Mouse (Mus musculus) hindbrain, embryonic 11.5 days (tissue): ENCODE measurements around the gene Fgr. TPM values are rescaled to one million over a fixed set of nuclear protein-coding genes. Genes with fewer than 3 reads are reported as not detected.
A peak's percentile ranks its signal among the peaks of the same experiment; 100 is the strongest.
"Not testable (repeated sequence)": the region's sequence is repeated elsewhere in the genome, so short reads cannot be mapped to it uniquely, and the experiment has no call there.

Source experiments
- ATAC-seq: fragments of 200-750 bp; cut with Nextera tagmentation; 2 replicates; pipeline ENCODE4 v1.8.0; 2017; ENCODE audit warnings: mild to moderate bottlenecking, moderate TSS enrichment, moderate library complexity; ENCODE audit not compliant: low FRiP score
- DNase-seq: peaks from one replicate; pipeline ENCODE4 v3.0.0-alpha.2; 2015; ENCODE audit warnings: low spot score
- H3K27ac ChIP-seq: fragments of 300-500 bp; sonication (generic); 2 replicates; pipeline ENCODE4 v1.5.1; 2014; ENCODE audit warnings: mild to moderate bottlenecking, low read depth, low read length
- H3K27me3 ChIP-seq: fragments of 300-500 bp; sonication (generic); 2 replicates; pipeline ENCODE4 v1.6.1; 2014; ENCODE audit warnings: mild to moderate bottlenecking, low read length, moderate library complexity, mixed read lengths; ENCODE audit not compliant: control insufficient read depth, insufficient read depth
- H3K36me3 ChIP-seq: fragments of 300-500 bp; sonication (generic); 2 replicates; pipeline ENCODE4 v1.6.1; 2014; ENCODE audit warnings: mild to moderate bottlenecking, low read length, moderate library complexity, mixed read lengths; ENCODE audit not compliant: control insufficient read depth, insufficient read depth
- H3K4me1 ChIP-seq: fragments of 300-500 bp; sonication (generic); replicated peaks from 2 replicates; pipeline ENCODE4 v1.6.1; 2014; ENCODE audit warnings: low read length, mixed read lengths; ENCODE audit not compliant: control insufficient read depth, insufficient read depth
- H3K4me2 ChIP-seq: fragments of 300-500 bp; sonication (generic); replicated peaks from 2 replicates; pipeline ENCODE4 v1.6.1; 2014; ENCODE audit warnings: mild to moderate bottlenecking, low read depth, low read length
- H3K4me3 ChIP-seq: fragments of 300-500 bp; sonication (generic); 2 replicates; pipeline ENCODE4 v1.5.1; 2014; ENCODE audit warnings: low read depth, low read length
- H3K9ac ChIP-seq: fragments of 300-500 bp; sonication (generic); 2 replicates; pipeline ENCODE4 v1.6.1; 2014; ENCODE audit warnings: low read depth, low read length
- H3K9me3 ChIP-seq: fragments of 300-500 bp; sonication (generic); 2 replicates; pipeline ENCODE4 v1.6.1; 2016; ENCODE audit warnings: low read length; ENCODE audit not compliant: control insufficient read depth
- WGBS: fragments of 180-500 bp; shearing (Covaris S2); extraction: QIAGEN DNeasy Blood & Tissue Kit; methylation state at CpG from one replicate; pipeline ENCODE4 v1.1.7; 2014; 5-methylcytosine and 5-hydroxymethylcytosine counted together
- polyA plus RNA-seq: library from polyadenylated mRNA; unstranded; fragments of >200 nt; fragmentation: Nextera tagmentation; extraction: Ambion mirVana; gene quantifications from 2 replicates; pipeline ENCODE4 v1.2.1, GENCODE M21; 2014

Gene Fgr
- polyA plus RNA-seq = 0.08 and 0.34 TPM in 2 replicates

DNA sequence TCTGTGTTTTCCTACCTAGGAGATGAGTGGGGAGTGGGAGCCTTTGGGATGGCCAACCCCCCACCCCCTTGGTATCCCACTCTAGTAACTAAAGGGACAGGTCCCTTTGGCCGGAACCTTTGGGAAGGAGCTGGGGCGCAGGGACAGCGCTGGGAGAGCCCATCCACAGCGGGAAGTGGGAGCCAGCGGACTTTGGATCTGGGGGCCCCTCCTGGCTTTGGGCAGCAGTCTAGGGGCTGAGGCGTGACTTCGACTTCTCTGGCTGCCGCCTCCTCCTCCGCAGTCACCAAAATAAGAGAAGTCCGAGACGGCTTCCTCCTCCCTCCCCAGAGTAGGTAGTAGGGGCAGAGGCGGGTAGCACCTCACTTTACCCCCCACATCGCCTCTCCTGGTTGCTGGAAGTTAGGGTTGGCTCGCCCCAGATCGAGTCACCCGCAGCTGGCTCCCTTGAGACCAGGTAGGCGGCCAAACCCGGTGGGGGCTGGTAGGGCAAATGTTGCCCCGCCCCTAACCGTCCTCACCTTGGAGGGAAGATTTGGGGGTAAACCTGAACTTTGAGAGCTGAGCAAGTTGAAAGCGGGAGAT, at the start of gene Fgr:
TSS of gene Fgr (plus strand) at position 282 of the 585 bp plus-strand sequence.
- peaks cover 28% of the 10 kb centered on the region for H3K27me3 ChIP-seq
- H3K9ac ChIP-seq = no peak within 1 kb of the TSS

DNA sequence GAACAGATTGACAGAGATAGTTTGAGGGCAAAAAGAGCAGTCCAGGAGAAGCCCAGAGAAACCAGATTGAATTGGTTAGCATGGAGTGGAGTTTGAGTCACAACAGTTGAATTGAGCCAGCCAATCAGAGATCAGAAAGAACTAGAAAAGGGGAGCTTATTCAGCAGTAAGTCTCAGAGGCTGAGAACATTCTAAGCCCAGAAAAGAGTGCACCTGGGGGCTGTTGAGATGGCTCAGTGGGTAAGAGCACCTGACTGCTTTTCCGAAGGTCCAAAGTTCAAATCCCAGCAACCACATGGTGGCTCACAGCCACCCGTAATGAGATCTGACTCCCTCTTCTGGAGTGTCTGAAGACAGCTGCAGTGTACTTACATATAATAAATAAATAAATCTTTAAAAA, 47.4 kb upstream of the Fgr start:
- 74% methylated on average over 2 of the region's 2 CpGs for WGBS
- not testable (repeated sequence) for ATAC-seq

More for the DNA sequence above, at the start of gene Fgr:
- H3K9me3 ChIP-seq = no peaks in the 10 kb centered on the region
- ATAC-seq (no peak), DNase-seq (no peak)
- H3K36me3 ChIP-seq = no peaks in the 10 kb centered on the region
- H3K4me3 ChIP-seq = peak within 1 kb of the TSS; percentile 12; the same call in 1 of the 2 replicates
- WGBS = 7% methylated on average over 19 of the region's 21 CpGs
- peak within 1 kb of the TSS; percentile 32 for H3K4me2 ChIP-seq
- peaks cover 10% of the 10 kb centered on the region for H3K4me1 ChIP-seq
- no peak within 1 kb of the TSS for H3K27ac ChIP-seq

DNA sequence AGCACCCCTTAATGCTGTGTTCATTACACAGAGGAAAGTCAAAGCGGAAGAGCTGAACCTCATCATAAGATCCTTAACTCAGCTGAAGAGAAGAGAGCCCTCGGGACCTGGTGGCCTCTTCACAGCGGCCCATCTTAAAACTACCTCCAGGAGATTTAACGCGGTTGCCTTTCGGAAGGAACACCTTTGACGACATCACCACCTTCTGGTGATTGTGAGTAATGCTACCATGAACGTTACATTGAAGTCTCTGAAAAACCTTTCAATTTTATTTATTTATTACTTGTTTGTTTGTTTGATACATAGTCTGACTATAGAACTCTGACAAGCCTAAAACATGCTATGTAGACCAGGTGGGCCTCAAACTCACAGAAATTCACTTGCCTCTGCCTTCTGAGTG, 43.1 kb upstream of the Fgr start:
- WGBS = 7% methylated on average over 8 of the region's 8 CpGs
- H3K27me3 ChIP-seq = no peaks in the 10 kb centered on the region
- DNase-seq = peak; percentile 64
- no peak overlapping the region for H3K27ac ChIP-seq
- no peak overlapping the region for H3K4me3 ChIP-seq
- no peak for ATAC-seq
- H3K9me3 ChIP-seq = no peaks in the 10 kb centered on the region
- no peak overlapping the region for H3K9ac ChIP-seq
- no peaks in the 10 kb centered on the region for H3K36me3 ChIP-seq
- H3K4me2 ChIP-seq = no peak overlapping the region
- H3K4me1 ChIP-seq = 0 out of 2 replicates have a peak, but pooled peaks cover 4% of the 10 kb centered on the region

More for the DNA sequence above, 47.4 kb upstream of the Fgr start:
- H3K4me2 ChIP-seq, DNase-seq, H3K9me3 ChIP-seq, H3K36me3 ChIP-seq, H3K27ac ChIP-seq, H3K4me1 ChIP-seq, H3K4me3 ChIP-seq, H3K27me3 ChIP-seq, H3K9ac ChIP-seq: not testable (repeated sequence)

DNA sequence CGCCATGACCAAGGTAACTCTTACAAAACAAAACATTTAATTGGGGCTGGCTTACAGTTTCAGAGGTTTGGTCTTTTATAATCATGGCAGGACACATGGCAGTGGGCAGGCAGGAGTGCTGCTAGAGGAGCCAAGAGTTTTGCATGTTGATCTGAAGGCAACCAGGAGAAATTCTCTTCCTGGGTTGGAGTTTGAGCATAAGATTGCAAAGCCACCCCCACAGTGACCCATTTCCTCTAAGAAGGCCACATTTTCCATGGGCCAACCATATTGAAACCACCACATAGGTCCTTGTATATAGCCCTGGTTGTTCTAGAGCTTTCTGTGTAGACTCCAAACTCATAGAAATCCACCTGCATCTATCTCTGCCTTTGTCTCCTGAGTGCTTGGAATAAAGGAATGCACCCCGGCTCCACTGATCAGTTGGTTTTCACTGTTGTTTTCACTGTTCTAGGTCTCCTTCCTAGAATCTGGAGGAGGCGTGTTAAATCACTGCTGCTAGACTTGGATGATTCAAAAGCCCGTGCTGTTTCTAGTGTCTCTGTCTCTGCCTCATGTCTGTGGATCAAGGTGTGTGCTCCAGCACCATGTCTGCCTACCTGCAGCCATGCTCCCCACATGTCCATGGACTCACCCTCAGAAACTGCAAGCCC, 41.0 kb upstream of the Fgr start:
- H3K27me3 ChIP-seq = no peaks in the 10 kb centered on the region
- H3K36me3 ChIP-seq = no peaks in the 10 kb centered on the region
- H3K9me3 ChIP-seq = no peaks in the 10 kb centered on the region
- H3K4me2 ChIP-seq = no peak overlapping the region
- H3K27ac ChIP-seq = no peak overlapping the region
- DNase-seq (no peak), ATAC-seq (no peak)
- H3K4me3 ChIP-seq = no peak overlapping the region
- 86% methylated on average over 4 of the region's 4 CpGs for WGBS
- no peak overlapping the region for H3K9ac ChIP-seq
- H3K4me1 ChIP-seq = 0 out of 2 replicates have a peak, but pooled peaks cover 4% of the 10 kb centered on the region

DNA sequence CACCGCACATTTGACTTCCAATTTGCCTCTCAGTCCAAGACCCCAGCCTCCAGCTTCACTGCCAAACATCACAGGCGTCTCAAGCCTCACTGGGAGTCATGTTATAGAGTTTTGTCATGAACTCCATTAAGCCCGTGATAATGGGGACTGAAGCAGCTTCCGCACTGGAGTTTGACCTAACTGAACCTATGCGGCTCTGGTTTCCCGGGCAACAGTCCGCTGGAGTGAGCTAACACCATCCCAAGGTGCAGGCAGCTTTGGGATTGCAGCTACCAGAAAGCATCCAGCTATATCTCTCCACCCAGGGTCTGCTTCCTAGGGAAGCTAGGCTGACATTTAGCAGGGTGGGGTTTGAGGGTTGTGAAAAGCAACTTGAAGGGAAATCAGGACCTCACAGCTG, 39.3 kb upstream of the Fgr start:
- DNase-seq (peak; percentile 42), ATAC-seq (no peak)
- H3K27ac ChIP-seq = no peak overlapping the region
- no peak overlapping the region for H3K9ac ChIP-seq
- H3K9me3 ChIP-seq = no peaks in the 10 kb centered on the region
- no peaks in the 10 kb centered on the region for H3K36me3 ChIP-seq
- no peak overlapping the region for H3K4me3 ChIP-seq
- 27% methylated on average over 7 of the region's 7 CpGs for WGBS
- H3K27me3 ChIP-seq = no peaks in the 10 kb centered on the region
- no peak overlapping the region for H3K4me2 ChIP-seq
- 0 out of 2 replicates have a peak, but pooled peaks cover 7% of the 10 kb centered on the region for H3K4me1 ChIP-seq

DNA sequence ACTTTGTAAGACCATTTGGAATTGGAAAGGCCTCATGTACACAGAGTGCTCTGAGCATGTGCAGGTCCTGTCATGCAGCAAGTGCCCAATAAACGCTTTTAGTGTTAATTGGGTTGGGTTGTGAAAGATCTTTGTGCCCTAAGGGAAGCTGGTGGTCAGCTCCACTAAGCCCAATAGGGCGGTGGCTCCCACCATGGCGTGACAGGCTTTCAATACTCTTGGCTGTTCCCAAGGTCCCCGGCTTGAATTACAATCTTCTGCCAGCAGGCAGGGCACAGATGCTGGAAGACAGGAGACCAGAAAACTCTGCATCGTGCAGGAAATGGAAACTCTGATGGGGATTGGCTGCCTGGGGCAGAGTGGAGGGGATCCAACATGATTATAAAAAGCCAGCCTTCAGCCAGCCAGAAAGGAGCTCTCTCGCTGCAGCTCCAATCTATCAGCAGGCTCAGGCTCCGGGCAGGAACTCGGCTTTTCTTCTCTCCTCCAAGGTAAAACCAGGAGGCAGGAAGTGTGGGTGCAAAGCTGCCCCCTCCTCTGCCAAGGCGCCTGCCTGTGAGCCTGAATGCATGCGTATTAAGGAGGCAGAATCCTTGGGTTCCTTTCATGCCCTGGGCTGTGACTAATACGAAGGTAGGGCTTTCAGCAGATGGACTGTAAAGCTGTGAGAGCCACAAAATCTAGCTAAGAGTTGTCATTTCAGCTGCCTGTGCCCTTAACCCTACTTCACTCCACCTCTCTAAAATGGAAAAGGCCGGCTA, 35.5 kb upstream of the Fgr start:
- H3K9ac ChIP-seq = no peak overlapping the region
- 0 out of 2 replicates have a peak, but pooled peaks cover 4% of the 10 kb centered on the region for H3K27me3 ChIP-seq
- WGBS = 59% methylated on average over 12 of the region's 12 CpGs
- no peaks in the 10 kb centered on the region for H3K9me3 ChIP-seq
- peak overlapping the region; percentile 70; the same call in 1 of the 2 replicates for H3K27ac ChIP-seq
- H3K4me1 ChIP-seq = 0 out of 2 replicates have a peak, but pooled peaks cover 7% of the 10 kb centered on the region
- H3K36me3 ChIP-seq = no peaks in the 10 kb centered on the region
- peak; percentile 38 for DNase-seq
- ATAC-seq = 0 out of 2 replicates have a peak, but pooled peaks have one; percentile 30
- H3K4me3 ChIP-seq = no peak overlapping the region
- no peak overlapping the region for H3K4me2 ChIP-seq

DNA sequence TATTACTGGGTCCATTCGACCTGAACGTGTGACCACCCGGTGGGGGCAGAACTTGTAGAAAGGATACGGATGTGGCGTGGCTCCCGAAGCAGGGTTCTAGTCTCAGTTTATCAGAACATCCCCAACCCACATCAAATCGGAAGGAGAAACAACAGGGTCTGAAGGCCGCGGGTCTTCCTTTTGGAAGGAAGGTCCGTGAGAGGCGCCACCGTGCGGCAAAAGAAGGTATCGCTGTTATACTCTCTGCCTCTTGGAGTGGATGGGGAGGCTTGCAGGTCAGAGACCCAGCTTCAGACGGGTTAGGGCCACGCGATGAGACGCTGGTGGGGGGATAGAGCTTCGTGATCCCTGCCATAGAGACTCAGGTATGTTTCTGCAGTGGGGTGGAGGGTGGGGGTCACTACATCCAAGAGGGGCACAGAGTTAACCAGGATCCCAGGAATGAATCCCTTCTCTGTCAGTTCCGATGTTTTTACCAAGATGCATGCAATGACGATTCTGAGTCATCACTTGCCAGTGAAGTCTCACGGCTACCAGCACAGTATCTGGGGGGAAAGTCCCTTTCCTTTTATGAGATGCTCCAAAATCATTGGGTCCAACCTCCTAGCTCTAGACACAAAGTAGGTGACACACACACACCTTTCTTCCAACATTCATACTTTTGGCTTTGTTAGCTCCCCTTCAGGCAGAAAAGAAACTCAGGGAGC, 34.3 kb upstream of the Fgr start:
- no peak overlapping the region for H3K27ac ChIP-seq
- H3K9ac ChIP-seq = no peak overlapping the region
- no peaks in the 10 kb centered on the region for H3K9me3 ChIP-seq
- DNase-seq = peak; percentile 91
- H3K36me3 ChIP-seq = no peaks in the 10 kb centered on the region
- H3K27me3 ChIP-seq = 0 out of 2 replicates have a peak, but pooled peaks cover 4% of the 10 kb centered on the region
- no peak for ATAC-seq
- no peak overlapping the region for H3K4me2 ChIP-seq
- H3K4me1 ChIP-seq = 0 out of 2 replicates have a peak, but pooled peaks cover 5% of the 10 kb centered on the region
- 22% methylated on average over 22 of the region's 22 CpGs for WGBS
- H3K4me3 ChIP-seq = no peak overlapping the region

DNA sequence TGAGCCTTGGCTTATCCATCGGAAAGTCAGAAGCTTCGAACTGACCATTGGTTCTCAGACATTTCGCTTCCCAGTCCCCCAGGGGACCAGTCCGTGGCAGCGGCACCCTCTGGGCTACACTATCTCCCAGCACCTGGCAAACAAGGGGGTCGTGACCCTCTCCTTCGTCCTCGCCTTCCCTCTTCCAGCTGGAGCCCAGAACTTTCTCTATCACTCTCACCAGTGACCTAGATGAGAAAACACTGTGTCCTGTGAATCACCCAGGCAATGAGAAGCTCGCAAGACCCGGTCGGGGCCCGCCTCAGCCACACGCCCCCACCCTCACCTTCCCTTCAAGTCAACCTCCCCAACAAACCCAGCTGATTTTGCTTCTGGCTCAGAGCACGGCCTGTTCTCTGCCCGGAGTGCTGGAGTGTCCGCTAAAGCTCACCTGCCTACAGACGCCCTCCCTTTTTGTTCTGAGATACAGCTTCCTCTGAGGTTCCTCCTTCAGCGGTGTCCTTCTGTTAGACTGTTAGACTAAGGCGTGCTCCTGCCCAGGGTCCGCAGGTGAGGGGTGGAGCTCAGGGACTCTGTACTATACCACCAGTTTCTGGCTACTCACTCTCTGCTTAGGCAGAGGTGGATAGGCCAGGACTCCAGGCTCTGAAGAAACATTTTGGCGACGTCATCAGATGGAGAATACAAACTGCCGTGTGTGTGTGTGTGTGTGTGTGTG, 32.7 kb upstream of the Fgr start:
- no peak for ATAC-seq
- Histone ChIP-seq H3K4me2 (no peak overlapping the region), H3K9me3 (no peaks in the 10 kb centered on the region), H3K4me3 (no peak overlapping the region), H3K4me1 (peaks cover 5% of the 10 kb centered on the region), H3K9ac (no peak overlapping the region), H3K27ac (no peak overlapping the region), H3K27me3 (0 out of 2 replicates have a peak, but pooled peaks cover 4% of the 10 kb centered on the region), H3K36me3 (no peaks in the 10 kb centered on the region)
- no peak for DNase-seq
- WGBS = 55% methylated on average over 23 of the region's 23 CpGs
